Mouse (Mus musculus) liver, embryonic 12.5 days (tissue): ENCODE data around the gene Hist1h2ao. TPM values are rescaled to one million over a fixed set of nuclear protein-coding genes. Genes with fewer than 3 reads are reported as not detected.
A peak's percentile ranks its signal among the peaks of the same experiment; 100 is the strongest.
"Not testable (repeated sequence)": the region's sequence is repeated elsewhere in the genome, so short reads cannot be mapped to it uniquely, and the experiment has no call there.

Experiments used
- ATAC-seq: fragments of 200-750 bp; cut with Nextera tagmentation; 2 replicates; pipeline ENCODE4 v1.8.0; 2017; ENCODE audit warnings: moderate number of reproducible peaks, mild to moderate bottlenecking, moderate library complexity
- H3K27ac ChIP-seq: fragments of 300-500 bp; sonication (generic); 2 replicates; pipeline ENCODE4 v1.5.1; 2016; ENCODE audit warnings: mild to moderate bottlenecking
- H3K27me3 ChIP-seq: fragments of 300-500 bp; sonication (generic); replicated peaks from 2 replicates; pipeline ENCODE4 v1.6.1; 2016; ENCODE audit warnings: mild to moderate bottlenecking, moderate library complexity
- H3K36me3 ChIP-seq: fragments of 300-500 bp; sonication (generic); 2 replicates; pipeline ENCODE4 v1.6.1; 2016; ENCODE audit warnings: mild to moderate bottlenecking, moderate library complexity
- H3K4me1 ChIP-seq: fragments of 300-500 bp; sonication (generic); 2 replicates; pipeline ENCODE4 v1.6.1; 2016
- H3K4me2 ChIP-seq: fragments of 300-500 bp; sonication (generic); 2 replicates; pipeline ENCODE4 v1.6.1; 2016; ENCODE audit warnings: mild to moderate bottlenecking, moderate library complexity
- H3K4me3 ChIP-seq: fragments of 300-500 bp; sonication (generic); 2 replicates; pipeline ENCODE4 v1.5.1; 2016; ENCODE audit warnings: mild to moderate bottlenecking, moderate library complexity
- H3K9ac ChIP-seq: fragments of 300-500 bp; sonication (generic); 2 replicates; pipeline ENCODE4 v1.6.1; 2016; ENCODE audit warnings: mild to moderate bottlenecking, moderate library complexity
- H3K9me3 ChIP-seq: fragments of 300-500 bp; sonication (generic); replicated peaks from 2 replicates; pipeline ENCODE4 v1.6.1; 2016; ENCODE audit warnings: mild to moderate bottlenecking, moderate library complexity
- WGBS: fragments of 180-500 bp; shearing (Covaris S2); methylation state at CpG from one replicate; pipeline ENCODE4 v1.1.7; 2016; ENCODE audit not compliant: insufficient replicate concordance; 5-methylcytosine and 5-hydroxymethylcytosine counted together
- polyA plus RNA-seq: library from polyadenylated mRNA; unstranded; fragments of >200 nt; fragmentation: Nextera tagmentation; extraction: Ambion mirVana; gene quantifications from 2 replicates; pipeline ENCODE4 v1.2.1, GENCODE M21; 2016

Gene Hist1h2ao
- not detected in 2 replicates for polyA plus RNA-seq

- not testable (repeated sequence) for H3K27me3 ChIP-seq, H3K4me2 ChIP-seq, H3K4me3 ChIP-seq, H3K27ac ChIP-seq, H3K4me1 ChIP-seq, H3K9me3 ChIP-seq, H3K36me3 ChIP-seq, H3K9ac ChIP-seq
- peak; percentile 89 for ATAC-seq
- no CpG with 5 or more reads among the region's 23 CpGs for WGBS
Measured at GRCm38 (mm10) chr13:21810073-21810472, at the start of gene Hist1h2ao, which contains the start of gene Hist1h2bq. Gene Hist1h2ao, plus strand, starts transcription at chr13:21810465. Gene Hist1h2bq, minus strand, starts transcription at chr13:21810197.

- Histone ChIP-seq H3K27me3 (no peaks in the 10 kb centered on the region), H3K27ac (peak overlapping the region; percentile 100), H3K36me3 (no peaks in the 10 kb centered on the region), H3K4me3 (peak overlapping the region; percentile 70), H3K9me3 (no peaks in the 10 kb centered on the region), H3K4me1 (peaks cover 57% of the 10 kb centered on the region), H3K4me2 (peak overlapping the region; percentile 87), H3K9ac (peak overlapping the region; percentile 96)
- peak; percentile 74 for ATAC-seq
- 6% methylated on average over 33 of the region's 33 CpGs for WGBS
Measured at GRCm38 (mm10) chr13:21778814-21779766, 31.2 kb upstream of the Hist1h2ao start.

GRCm38 (mm10) chr13:21779767-21780731 lies 30.2 kb upstream of the Hist1h2ao start, which contains the start of gene Hist1h1b:
Gene Hist1h1b, minus strand, starts transcription at chr13:21780625.
- ATAC-seq: peak; percentile 59
- peak within 1 kb of the TSS; percentile 70 for H3K4me3 ChIP-seq
- no peaks in the 10 kb centered on the region for H3K9me3 ChIP-seq
- H3K27ac ChIP-seq: peak within 1 kb of the TSS; percentile 100
- WGBS: under 1% methylated on average over 44 of the region's 44 CpGs
- peak within 1 kb of the TSS; percentile 87 for H3K4me2 ChIP-seq
- peaks cover 66% of the 10 kb centered on the region for H3K4me1 ChIP-seq
- H3K9ac ChIP-seq: peak within 1 kb of the TSS; percentile 96
- H3K27me3 ChIP-seq: no peaks in the 10 kb centered on the region
- H3K36me3 ChIP-seq: no peaks in the 10 kb centered on the region

GRCm38 (mm10) chr13:21781021-21781555 lies 29.2 kb upstream of the Hist1h2ao start:
- Histone ChIP-seq H3K9me3 (no peaks in the 10 kb centered on the region), H3K4me1 (peaks cover 71% of the 10 kb centered on the region), H3K9ac (peak overlapping the region; percentile 96), H3K36me3 (no peaks in the 10 kb centered on the region), H3K27ac (peak overlapping the region; percentile 100), H3K27me3 (no peaks in the 10 kb centered on the region), H3K4me3 (peak overlapping the region; percentile 70), H3K4me2 (peak overlapping the region; percentile 87)
- ATAC-seq: no peak
- 31% methylated on average over 6 of the region's 6 CpGs for WGBS

GRCm38 (mm10) chr13:21781639-21782038 lies 28.6 kb upstream of the Hist1h2ao start:
- H3K4me2 ChIP-seq: peak overlapping the region; percentile 87
- peak overlapping the region; percentile 100 for H3K27ac ChIP-seq

GRCm38 (mm10) chr13:21782361-21783254 lies 27.7 kb upstream of the Hist1h2ao start:
- peak; percentile 3 for ATAC-seq

More at GRCm38 (mm10) chr13:21781639-21782038, 28.6 kb upstream of the Hist1h2ao start:
- no peaks in the 10 kb centered on the region for H3K9me3 ChIP-seq
- WGBS: 82% methylated on average over 1 of the region's 1 CpGs
- no peak overlapping the region; the same call in 1 of the 2 replicates for H3K4me3 ChIP-seq
- H3K27me3 ChIP-seq: no peaks in the 10 kb centered on the region
- H3K4me1 ChIP-seq: peaks cover 68% of the 10 kb centered on the region
- ATAC-seq: no peak
- no peaks in the 10 kb centered on the region for H3K36me3 ChIP-seq
- H3K9ac ChIP-seq: peak overlapping the region; percentile 82

GRCm38 (mm10) chr13:21783255-21783617 lies 27.0 kb upstream of the Hist1h2ao start, which contains the start of gene Hist1h3i:
Gene Hist1h3i, minus strand, starts transcription at chr13:21783370.
- peaks cover 59% of the 10 kb centered on the region for H3K4me1 ChIP-seq

More at GRCm38 (mm10) chr13:21782361-21783254, 27.7 kb upstream of the Hist1h2ao start:
- H3K36me3 ChIP-seq, H3K9me3 ChIP-seq, H3K27me3 ChIP-seq: not testable (repeated sequence)
- WGBS: under 1% methylated on average over 17 of the region's 35 CpGs
- Histone ChIP-seq H3K4me2 (peak overlapping the region; percentile 87), H3K9ac (peak overlapping the region; percentile 82), H3K27ac (peak overlapping the region; percentile 100), H3K4me1 (peaks cover 59% of the 10 kb centered on the region), H3K4me3 (peak overlapping the region; percentile 55)

GRCm38 (mm10) chr13:21783734-21784161 lies 26.5 kb upstream of the Hist1h2ao start:
- peaks cover 59% of the 10 kb centered on the region for H3K4me1 ChIP-seq
- H3K27ac ChIP-seq: peak overlapping the region; percentile 100
- peak overlapping the region; percentile 55 for H3K4me3 ChIP-seq
- no peaks in the 10 kb centered on the region for H3K27me3 ChIP-seq
- 4% methylated on average over 9 of the region's 9 CpGs for WGBS
- no peaks in the 10 kb centered on the region for H3K36me3 ChIP-seq
- no peak for ATAC-seq
- H3K9me3 ChIP-seq: no peaks in the 10 kb centered on the region
- H3K9ac ChIP-seq: peak overlapping the region; percentile 77
- H3K4me2 ChIP-seq: peak overlapping the region; percentile 87

More at GRCm38 (mm10) chr13:21783255-21783617, 27.0 kb upstream of the Hist1h2ao start, which contains the start of gene Hist1h3i:
- no peaks in the 10 kb centered on the region for H3K9me3 ChIP-seq
- H3K9ac ChIP-seq: peak within 1 kb of the TSS; percentile 82
- peak within 1 kb of the TSS; percentile 55 for H3K4me3 ChIP-seq
- H3K27me3 ChIP-seq: no peaks in the 10 kb centered on the region
- peak within 1 kb of the TSS; percentile 87 for H3K4me2 ChIP-seq
- ATAC-seq: peak; percentile 52
- peak within 1 kb of the TSS; percentile 100 for H3K27ac ChIP-seq
- no peaks in the 10 kb centered on the region for H3K36me3 ChIP-seq
- WGBS: under 1% methylated on average over 20 of the region's 20 CpGs

- H3K4me1 ChIP-seq: peaks cover 65% of the 10 kb centered on the region
- peak overlapping the region; percentile 87 for H3K4me2 ChIP-seq
- no peaks in the 10 kb centered on the region for H3K36me3 ChIP-seq
- peak overlapping the region; percentile 77 for H3K9ac ChIP-seq
- peak overlapping the region; percentile 55 for H3K4me3 ChIP-seq
- H3K27ac ChIP-seq: peak overlapping the region; percentile 100
- H3K9me3 ChIP-seq: no peaks in the 10 kb centered on the region
- no peak for ATAC-seq
- no peaks in the 10 kb centered on the region for H3K27me3 ChIP-seq
- 64% methylated on average over 6 of the region's 6 CpGs for WGBS
Measured at GRCm38 (mm10) chr13:21784311-21784710, 26.0 kb upstream of the Hist1h2ao start.

- Histone ChIP-seq H3K9me3 (no peaks in the 10 kb centered on the region), H3K4me2 (peak overlapping the region; percentile 67), H3K36me3 (no peaks in the 10 kb centered on the region), H3K27me3 (no peaks in the 10 kb centered on the region), H3K4me1 (peaks cover 66% of the 10 kb centered on the region), H3K27ac (peak overlapping the region; percentile 100), H3K4me3 (peak overlapping the region; percentile 54), H3K9ac (peak overlapping the region; percentile 77)
- 6% methylated on average over 8 of the region's 8 CpGs for WGBS
- no peak for ATAC-seq
Measured at GRCm38 (mm10) chr13:21786189-21786898, 23.9 kb upstream of the Hist1h2ao start.
